Mouse (Mus musculus): ENCODE results near the gene Rapgef1.
"Not testable (repeated sequence)": the region's sequence is repeated elsewhere in the genome, so short reads cannot be mapped to it uniquely, and the experiment has no call there.

Rapgef1 gene

DNA sequence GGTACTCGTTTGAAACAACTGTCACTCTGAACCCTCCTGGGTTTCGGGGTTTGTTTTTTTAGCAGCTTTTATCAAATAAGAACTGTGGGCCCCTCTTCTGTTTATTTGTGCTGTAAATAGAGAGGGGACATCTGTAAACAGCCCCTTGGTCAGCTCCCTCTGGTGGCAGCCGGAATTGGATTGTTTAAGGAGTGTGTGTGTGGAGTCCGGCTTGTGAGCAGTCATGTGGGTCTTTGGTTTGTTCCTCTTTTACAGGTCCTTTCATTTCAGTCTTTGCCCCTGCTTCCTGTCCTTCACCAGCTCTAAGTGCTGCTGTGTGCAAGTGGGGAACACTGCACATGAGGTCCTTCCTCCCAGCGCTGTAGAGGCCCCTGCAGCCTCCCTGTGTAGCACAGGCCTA, 119.8 kb downstream of the Rapgef1 start:
- no peak for DNase-seq (ENCODE audit: low read depth, low spot score)

DNA sequence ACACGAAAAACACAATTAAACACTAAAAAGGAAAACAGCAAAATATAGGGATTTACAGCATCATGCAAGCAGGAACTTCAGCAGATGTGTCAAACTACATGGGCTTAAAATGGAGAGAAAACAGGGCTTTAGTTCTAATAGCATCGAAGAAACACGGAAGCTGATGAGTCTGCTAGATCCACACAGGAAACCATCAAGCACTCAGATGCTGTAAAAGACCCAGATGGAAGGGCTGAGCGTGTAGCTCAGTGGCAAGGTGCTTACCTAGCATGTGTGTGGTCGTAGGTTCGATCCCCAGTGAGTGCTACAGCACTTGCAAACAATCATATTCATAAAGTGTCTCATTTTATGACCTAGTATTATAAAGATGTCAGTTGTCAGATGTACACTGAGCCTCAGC, 121.7 kb downstream of the Rapgef1 start:
- no peak for DNase-seq (ENCODE audit: low read depth, low spot score)

DNA sequence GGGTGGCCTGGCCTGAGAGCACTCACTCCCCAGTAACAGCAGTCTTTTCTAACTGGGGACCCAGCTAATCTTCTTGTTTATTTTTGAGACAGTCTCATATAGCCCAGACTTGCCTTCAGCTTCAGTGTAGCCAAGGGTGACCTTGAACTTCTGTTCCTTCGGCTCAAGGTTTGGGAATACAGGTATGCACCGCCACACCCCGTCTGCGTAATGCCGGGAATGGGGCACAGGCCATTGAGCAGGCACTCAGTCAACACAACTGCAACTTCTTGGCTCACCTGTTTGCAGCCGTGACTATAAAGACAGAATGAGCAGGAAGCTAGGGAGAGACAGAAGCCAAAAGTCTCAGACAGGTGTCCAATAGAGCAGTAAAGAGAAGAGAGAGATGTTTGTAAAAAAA, 124.7 kb downstream of the Rapgef1 start:
- no peak for DNase-seq (ENCODE audit: low read depth, low spot score)

DNA sequence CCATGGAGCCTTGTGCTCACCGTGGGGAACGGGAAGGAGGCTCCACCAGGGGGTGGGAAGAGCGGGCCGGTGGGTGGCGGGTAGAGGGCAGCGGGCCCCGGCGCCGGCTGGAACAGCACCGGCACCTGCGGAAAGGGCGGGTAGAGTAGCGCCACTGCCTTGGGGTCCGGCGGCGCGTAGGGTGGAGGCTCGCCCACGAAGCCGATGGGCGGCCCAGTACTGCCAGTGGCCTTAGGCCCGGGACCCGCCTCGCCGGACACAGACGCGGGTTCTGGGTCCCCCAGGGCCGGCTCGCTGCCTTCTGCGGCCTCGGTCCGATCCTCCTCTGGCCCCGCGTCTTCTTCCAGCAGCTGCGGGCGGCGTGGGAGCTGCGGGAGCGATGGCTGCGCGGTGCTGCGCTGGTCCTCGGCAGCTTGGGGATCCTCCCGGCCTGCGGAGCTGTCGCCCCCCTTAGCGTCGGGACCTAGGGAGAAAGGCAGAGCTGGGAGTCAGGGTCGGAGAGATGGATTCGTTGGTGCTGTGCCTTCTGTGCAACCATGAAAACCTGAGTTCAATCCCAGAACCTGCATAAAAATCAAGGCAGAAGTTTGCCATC, 127.8 kb downstream of the Rapgef1 start:
- DNase-seq (ENCODE audit: low read depth, low spot score) = no peak

DNA sequence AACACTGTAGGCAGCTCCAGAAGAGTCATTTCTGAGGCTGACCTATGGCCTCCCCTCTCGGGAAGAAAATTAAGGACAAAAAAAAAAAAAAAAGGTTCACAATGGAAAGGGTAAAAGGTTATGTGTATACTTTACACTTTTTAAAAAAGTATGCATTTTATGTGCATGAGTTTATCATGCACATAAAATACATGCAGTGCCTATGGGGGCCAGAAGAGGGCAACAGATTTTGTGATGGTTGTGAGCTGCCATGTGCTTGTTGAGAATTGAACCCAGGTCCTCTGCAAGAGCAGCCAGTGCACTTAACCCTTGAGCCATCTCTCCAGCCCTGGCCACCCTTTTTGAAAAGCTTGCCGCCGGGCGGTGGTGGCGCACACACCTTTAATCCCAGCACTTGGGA, 128.3 kb downstream of the Rapgef1 start:
- peak; percentile 29 for DNase-seq (ENCODE audit: low read depth, low spot score)

DNA sequence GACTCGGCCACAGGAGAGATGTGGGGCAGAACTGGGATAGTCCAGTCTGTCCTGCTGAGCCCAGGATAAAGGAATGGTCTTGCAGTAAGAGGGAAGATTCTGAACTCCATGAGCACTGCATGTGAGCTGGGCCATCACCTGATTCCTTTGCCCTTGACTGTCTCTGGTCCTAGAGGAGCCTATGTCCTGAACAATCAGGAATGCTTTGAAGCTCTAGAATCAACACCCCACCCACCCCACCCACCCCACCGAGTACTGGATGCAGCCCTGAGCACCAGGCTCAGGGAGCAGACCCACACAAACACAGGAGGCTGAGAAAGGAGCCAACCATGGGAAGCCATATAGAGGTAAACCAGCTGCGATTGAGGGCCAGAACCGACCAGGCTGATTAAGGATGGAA, 129.0 kb downstream of the Rapgef1 start:
- DNase-seq (ENCODE audit: low read depth, low spot score) = no peak

DNA sequence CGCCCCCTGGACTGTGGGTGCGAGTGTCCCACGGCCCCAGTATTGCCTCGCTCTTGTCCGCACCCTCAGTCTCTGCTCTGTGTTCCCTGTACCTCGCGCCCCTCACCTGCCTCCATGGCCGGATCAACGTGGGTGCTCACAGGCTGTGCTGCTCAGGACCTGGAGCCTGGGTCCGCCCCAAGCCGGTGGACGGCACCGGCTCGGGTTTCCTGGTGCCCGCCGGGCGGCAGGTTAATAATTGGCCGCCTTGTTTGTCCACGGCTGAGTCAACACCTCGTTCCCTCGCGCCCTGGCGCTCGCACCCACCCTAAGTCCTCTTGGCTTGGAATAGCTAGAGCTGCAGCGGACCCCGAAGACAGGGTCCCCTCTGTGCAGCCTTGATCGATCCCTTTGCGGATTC, 132.0 kb downstream of the Rapgef1 start, which contains the start of gene Gm13420:
TSS of gene Gm13420 (minus strand) at position 189 of the 400 bp plus-strand sequence.
- DNase-seq (ENCODE audit: low read depth, low spot score) = no peak

DNA sequence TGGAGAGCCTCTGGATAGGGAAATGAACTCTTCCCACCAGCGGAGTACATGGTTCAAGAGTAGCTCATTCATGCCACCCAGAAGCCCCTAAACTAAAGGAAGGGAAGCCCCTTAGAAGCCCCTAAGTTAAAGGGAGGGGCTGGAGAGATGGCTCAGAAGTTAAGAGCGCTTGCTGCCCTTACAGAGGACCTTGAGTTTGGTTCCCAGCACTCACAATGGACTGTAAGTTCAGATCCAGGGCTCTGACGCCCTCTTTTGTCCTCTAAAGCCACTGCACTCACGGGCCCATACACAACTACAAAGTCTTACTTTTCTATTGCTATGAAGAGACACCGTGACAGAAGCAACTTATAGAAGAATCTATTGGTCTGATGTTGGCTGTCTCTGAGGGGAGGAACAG, 132.9 kb downstream of the Rapgef1 start:
- no peak for DNase-seq (ENCODE audit: low read depth, low spot score)

DNA sequence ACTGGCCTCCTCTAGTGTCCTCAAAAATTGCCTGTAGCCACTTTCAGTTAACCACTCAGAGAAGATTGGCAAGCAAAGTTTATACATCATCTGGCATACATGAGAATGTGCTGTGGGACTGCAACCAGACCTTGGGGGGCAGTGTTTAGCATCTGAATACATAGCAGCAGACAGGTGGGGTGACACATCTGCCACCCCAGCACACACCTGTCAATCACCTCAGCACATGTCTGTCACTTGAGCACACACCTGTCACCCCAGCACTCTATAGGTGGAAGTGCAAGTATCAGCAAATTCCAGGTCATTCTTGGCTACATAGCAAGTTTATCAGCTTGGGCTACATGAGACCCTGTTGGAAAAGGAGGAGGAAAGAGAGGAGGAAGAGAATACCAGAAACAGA, 136.2 kb downstream of the Rapgef1 start:
- no peak for DNase-seq (ENCODE audit: low read depth, low spot score)

DNA sequence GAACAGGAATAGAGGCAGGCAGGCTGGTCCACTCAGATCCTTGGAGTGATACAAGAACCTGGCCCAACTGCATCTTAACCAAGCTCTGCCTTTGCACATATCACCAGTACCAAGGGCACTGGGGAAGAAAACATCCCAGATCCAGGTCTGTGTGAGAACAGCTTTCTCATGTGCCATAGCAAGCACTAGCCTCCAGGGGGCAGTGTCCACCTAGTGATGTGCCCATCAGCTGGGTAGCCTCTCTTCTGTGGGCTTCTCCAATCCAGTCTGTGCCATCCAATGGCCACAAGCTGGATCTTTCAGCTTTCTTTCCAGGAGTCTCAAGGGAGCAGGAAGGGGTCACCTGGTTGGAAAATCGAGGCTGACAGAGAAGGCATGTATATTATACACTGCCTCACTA, 145.3 kb downstream of the Rapgef1 start:
- DNase-seq (ENCODE audit: low read depth, low spot score) = peak; percentile 79

DNA sequence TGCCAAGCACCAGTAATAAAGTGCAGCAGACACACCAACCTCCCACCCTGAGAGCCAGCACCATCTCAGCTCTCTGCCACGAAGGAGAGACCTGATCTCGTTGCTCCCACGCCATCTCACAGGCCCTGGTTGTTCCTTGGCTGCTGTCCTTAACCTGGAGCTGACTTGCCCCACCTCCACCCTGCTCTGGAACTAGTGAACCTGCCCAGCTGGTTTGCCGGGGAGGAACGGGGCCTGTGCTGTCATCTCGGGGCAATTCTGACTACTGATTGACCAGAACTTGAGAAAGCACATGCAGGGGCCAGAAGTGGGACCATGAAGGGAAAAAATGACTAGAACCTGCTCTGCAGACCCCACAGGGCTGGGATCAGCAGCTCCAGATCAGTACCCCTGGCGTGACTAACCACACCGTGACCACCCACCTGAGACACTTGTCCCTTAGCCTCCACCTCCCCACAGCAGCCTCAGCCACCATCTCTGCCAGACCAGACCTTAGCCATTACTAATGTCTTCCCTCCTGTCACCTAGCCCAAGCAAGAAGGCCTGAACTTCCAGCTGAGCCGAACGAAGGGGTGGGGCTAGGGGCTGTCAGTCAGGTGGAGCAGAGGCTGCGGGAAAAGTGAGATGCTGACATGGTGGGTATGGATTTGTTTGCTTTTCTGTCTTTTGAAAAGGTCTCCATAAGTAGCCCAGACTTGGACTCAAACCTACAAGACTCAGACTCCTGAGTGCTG, 148.6 kb downstream of the Rapgef1 start:
- DNase-seq (ENCODE audit: low read depth, low spot score) = no peak

DNA sequence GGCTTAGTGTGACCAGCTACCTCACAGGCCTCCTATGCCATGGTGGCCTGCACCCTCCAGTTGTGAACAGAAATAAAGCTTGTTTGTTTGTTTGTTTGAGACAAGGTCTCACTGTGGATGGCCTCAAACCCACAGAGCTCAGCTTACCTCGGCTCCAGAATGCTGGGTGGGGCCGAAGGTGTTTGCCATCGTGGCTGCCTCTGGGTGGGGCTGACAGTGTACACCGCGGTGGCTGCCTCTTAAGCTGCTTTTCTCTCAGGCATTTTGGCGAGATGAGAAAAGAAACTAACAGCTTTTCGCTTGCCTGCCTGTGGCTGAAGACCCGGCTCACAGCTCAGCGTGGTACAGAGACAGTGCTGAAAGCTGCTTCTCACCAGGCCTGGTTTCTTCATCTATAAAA, 149.4 kb downstream of the Rapgef1 start:
- DNase-seq (ENCODE audit: low read depth, low spot score) = no peak

DNA sequence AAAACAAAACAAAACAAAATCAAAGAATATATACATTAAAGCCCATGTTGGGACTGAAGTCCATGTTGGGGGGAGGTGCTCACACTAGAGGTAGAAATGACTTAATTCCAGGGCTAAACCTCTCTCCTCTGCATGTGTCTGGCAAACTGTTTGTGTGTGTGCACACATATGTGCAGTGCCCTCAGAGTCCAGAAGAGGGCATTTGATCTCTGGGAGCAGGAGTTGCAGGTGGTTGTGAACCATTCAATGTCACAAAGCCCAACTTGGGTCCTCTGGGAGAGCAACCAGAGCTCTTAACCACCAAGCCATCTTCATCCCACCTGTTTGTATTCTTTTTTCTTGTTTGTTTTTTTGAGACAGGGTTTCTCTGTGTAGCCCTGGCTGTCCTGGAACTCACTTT, 150.6 kb downstream of the Rapgef1 start:
- no peak for DNase-seq (ENCODE audit: low read depth, low spot score)

DNA sequence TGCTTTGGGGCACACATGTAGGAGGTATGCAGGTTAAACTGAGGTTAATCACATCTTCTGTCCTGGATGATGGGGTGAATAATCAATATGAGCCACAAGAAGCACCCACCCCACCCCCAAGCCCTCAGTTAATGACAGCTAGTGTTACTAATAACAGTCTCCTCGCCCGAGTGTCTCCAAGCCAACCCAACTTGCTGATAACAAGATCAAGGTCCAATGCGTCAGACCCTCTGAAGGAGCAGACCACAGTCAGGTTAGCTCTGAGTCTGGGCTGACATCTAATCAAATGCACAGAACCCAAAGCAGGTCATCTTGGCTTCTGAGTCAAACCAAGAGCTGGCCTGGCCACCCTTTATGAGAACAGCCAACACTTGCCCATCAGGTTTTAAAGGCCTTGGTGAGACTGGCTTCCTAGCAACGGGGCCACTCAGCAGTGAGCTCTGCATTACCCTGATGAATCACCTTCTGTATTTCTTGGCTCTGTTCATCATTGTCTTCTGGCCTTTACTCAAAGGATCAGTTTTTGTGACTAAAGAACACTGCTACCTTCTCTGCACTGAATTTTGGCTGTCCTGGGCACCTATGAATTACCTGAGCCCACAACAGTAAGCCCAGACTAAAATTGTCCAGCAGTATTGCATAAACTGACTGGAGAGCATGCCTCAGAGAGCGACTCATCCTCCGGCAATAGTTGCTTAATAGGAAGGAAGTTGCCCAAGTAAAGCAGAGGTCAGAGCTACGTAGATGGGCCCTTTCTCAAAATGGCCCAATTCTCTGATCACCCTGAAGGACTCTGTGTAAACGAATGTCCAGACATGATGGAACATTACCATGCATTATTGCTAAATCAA, 152.3 kb downstream of the Rapgef1 start:
- peak; percentile 72 for DNase-seq (ENCODE audit: low read depth, low spot score)

DNA sequence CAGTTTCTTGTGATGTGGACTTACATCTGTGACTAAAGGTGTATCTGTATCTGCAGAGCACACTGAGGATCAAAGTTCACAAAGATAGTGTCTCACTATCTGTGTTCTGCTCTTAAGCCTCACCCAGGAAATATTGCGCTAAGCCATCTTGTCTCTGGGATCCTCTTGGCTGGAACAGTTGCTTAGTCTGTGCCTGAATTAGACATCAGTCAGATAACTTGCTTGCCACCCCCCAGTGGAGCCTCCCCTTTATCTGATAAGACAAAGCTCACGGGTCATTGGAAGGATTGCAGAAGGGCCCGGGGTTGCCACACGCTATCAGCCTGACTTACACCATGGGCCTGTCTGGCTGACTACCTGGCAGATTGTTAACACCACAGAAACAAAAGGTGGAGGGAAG, 153.8 kb downstream of the Rapgef1 start:
- no peak for DNase-seq (ENCODE audit: low read depth, low spot score)

DNA sequence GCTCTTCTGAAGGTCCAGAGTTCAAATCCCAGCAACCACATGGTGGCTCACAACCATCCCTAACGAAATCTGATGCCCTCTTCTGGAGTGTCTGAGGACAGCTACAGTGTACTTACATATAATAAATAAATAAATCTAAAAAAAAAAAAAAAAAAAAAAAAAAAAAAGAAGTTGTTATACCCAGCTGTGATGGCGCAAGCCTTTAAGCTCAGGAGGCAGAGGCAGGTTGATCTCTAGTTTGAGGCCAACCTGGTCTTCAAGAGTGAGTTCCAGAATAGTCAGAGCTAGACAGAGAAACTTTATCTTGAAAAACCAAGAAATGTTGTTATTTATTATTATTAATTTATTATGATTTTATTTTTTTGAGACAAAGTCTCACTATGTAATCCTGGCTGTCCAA, 161.7 kb downstream of the Rapgef1 start:
- DNase-seq (ENCODE audit: low read depth, low spot score) = not testable (repeated sequence)

DNA sequence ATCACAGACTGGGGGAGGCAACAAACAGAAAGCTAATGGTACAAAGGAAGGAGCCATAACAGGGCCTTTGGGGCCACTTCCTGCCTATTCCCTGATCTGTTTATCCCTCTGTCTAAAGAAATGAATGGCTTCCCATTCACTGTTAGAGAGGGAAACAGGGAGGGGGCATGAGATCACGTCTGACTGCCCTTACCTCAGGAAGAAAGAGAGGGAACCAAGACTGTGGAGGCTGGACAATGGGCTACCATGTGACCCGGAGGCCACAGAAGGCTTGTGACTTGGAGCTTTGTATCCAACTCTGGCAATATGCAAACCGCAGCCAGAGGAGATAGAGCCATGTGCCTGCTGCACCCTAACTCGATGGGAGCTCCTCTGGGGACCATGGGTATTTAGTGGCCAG, 164.8 kb downstream of the Rapgef1 start:
- DNase-seq (ENCODE audit: low read depth, low spot score) = no peak

DNA sequence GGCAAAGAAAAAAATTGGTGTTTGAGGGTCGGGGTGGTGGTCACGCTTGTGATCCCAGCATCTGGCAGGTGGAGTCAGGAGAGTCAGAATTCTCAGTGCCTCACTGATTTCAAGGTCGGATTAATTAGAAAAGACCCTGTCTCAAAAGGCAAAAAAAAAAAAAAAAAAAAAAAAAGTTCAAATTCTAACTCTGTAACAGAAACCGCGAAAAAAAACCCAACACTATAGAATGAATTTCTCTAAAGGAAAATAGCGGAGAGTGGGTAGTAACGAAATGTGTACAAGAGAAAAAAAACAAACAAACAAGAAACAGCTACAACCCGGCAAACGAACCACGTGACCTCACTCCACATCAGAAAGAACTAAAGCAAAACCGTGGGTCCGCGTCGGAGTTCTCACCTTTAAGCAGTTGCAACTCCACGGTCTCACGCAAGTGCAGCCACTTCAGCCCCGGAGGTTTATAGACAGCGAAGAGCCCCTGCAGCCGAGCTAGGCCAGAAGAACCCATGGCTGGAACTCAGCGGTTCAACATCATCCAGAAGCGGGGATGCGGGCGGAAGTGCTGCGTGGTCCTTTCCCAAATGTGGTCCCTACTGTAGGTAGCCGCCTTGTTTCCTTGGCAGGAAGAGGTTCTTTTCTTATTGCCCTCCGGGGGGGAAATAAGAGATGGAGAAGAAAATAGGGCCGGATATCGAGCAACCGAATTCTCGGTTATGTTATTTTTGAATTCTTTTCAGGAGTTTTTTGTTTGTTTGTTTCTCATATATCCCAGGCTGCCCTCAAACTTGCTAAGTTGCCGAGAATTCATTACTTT, 167.8 kb downstream of the Rapgef1 start, which contains the start of gene Coq4:
TSS of gene Coq4 (plus strand) at position 390 of the 814 bp plus-strand sequence.
- peak; percentile 97 for DNase-seq (ENCODE audit: low read depth, low spot score)

DNA sequence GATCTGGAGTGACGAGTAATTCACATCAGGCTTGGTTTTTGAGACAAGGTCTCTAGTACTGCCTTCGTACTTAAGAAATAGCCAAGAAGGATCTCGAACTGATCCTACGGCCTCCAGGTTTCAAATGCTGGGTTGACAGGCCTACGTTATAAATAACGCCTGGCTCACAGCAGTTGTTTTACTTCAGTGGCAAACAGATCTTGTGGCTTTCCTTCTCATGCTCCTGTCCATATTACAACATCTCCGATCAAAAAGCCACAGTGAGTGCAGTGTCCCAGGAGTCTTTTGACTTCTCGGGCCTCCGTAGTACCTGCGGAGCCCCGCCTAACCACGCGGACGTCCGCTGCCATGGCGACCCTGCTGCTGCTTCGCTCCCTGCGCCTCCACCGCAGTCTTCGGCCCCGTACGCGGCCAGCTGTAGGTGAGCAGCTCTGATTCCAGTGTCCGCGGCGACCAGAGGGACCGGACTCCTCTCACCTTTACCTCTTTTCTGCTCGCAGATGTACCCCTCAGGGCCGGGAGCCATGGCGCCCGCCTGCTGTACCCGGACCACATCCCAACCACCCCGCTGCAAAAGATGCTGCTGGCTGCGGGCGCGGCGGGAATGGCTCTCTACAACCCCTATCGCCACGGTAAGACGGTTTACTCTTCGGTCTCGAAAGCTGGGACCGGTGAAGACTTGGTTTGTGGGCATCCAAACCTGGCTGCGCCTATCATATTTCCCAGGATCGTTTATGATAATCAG, 168.6 kb downstream of the Rapgef1 start, which contains the start of gene Trub2:
TSS of gene Trub2 (minus strand) at position 566 of the 745 bp plus-strand sequence.
- DNase-seq (ENCODE audit: low read depth, low spot score) = peak; percentile 77

Measured in 3T3-L1 (cell line).